Mouse (Mus musculus) subcutaneous adipose tissue, adult 2 months (tissue): ENCODE results near the gene Stambpl1. TPM values are rescaled to one million over a fixed set of nuclear protein-coding genes. Genes with fewer than 3 reads are reported as not detected.

Source experiments
- polyA plus RNA-seq: library from polyadenylated mRNA; depleted of rRNA; stranded (reverse); fragments of >200 nt; gene quantifications from 2 replicates; pipeline ENCODE4 v1.2.3, GENCODE M21; 2012; ENCODE audit warnings: low replicate concordance; rRNA removed

The Stambpl1 gene
- 10.6 and 14.7 TPM in 2 replicates for polyA plus RNA-seq

DNA sequence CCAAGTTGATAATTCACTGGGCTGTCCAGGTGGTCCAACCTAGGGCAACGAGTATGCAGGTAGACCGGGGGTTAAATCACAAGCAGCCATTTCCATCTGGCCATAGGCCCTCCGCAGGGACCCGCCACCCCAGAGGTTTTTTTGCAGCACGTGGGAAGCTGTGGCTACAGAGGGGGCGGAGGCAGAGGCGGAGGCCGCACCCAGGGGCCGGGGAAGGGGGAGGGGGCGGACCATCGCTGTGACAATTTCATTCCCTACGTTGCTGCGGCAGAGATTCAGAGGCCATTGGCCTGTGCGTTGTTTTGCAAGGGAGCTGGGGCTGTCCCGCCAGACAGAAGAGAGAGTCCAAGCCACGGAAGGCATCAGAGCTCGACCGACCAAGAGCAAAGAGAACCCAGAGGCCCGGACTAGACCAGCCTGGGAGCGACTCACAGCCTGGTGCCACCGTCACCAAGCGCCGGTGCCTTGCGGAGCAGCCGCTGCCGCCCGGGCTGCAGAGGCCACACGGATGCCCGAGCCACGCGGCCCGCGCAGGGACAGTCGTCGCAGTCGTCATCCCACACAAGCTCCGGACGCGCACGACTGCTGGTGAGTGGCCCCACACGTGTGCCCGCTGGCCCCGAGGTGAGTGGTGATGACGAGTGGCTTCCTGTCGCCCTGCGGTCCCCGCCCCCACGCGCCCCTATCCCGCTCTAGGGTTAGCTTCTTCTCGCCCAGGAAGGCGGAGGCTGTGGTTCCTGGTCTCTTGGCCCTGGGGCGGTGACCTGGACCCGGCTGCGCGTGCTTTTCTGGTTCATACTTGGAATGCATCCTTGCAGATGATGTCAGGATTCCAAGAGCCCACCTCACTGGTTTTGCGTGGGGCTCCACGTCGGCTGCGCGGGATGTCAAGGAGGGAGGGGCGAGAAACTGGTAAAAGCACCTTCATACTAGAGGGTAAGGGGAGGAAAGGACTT is at the start of gene Stambpl1:
TSS of gene Stambpl1 (plus strand) at position 222 of the 956 bp plus-strand sequence.

DNA sequence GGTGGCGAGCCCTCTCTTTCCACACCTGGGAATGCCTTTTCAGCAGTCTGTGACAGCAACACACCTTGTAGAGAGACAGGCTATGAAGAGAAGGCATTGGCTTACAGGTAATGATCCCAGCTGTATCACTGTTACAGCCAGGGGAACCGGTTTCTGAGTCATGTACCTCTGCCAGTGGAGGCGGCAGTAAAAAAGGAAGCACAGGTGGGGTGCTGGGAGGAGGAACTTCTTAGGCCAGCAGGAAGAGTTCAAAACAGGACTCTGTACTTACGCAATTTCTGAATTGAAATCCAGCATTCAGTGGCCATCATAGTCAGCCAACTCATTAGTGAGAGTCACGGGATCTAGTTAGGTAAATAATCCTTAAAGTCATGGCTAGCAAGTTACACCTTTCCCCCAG is 26.1 kb upstream of the Stambpl1 start, which contains the start of gene Ankrd22:
TSS of gene Ankrd22 (minus strand) at position 163 of the 400 bp plus-strand sequence.

DNA sequence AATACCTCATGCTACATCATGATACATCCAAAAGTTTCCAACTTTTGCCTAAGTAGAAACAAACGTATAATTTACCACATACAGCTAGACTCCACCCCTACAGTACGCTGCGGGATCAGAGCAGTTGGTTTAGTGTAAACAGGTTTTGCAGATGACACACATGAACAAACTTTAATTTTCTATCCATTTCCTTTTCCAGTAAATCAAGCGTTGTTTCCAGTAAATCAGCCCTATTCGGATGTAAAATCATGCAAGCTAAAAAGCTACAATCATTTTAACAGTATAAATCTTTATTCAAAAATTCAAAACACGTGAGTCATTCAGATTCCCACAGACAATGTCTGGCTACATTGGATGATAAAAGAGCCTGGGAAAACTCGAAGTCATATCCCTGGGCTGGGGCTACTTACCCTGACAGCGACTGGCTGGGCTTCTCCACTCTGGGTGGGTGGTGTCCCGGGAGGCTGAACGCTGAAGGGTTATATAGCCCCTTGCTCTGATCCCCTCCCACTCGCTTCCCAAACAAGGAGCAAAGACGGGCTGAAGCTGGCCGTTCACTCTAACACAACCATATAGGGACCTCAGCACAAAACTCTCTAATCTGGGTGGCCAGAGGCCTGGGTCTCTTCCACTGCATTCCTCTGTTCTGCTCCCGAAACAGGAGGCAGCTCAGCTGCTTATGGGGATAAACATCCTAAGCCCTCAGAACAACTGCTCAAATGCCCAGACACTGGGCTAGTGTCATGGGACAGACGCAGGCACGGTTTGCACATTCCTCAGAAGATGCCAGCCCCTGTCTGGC is 63.1 kb downstream of the Stambpl1 start, which contains the start of gene Acta2:
TSS of gene Acta2 (minus strand) at position 711 of the 802 bp plus-strand sequence.

Other genes with a start within 250 kb of the Stambpl1 start
- 1.1 TPM in 1 of 2 replicates, not detected in the other for gene Lipf, start 231.0 kb upstream of the Stambpl1 start, polyA plus RNA-seq
- gene Lipk, start 183.9 kb upstream of the Stambpl1 start, polyA plus RNA-seq = 0.12 TPM in 1 of 2 replicates, not detected in the other
- not detected in 2 replicates for gene Lipn, start 124.9 kb upstream of the Stambpl1 start, polyA plus RNA-seq
- not detected in 2 replicates for gene Lipm, start 91.3 kb upstream of the Stambpl1 start, polyA plus RNA-seq
- gene Ankrd22, start 26.2 kb upstream of the Stambpl1 start, polyA plus RNA-seq = 0.12 TPM in 1 of 2 replicates, not detected in the other
- 509 and 3,738 TPM in 2 replicates for gene Acta2, start 63.4 kb downstream of the Stambpl1 start, polyA plus RNA-seq
- gene Fas, start 98.4 kb downstream of the Stambpl1 start, polyA plus RNA-seq = 3.8 and 12.5 TPM in 2 replicates